Mouse (Mus musculus) NIH3T3 (cell line): ENCODE results near the gene Jhy.

ENCODE experiments used
- DNase-seq: peaks from one replicate; pipeline ENCODE4 v3.0.0-alpha.2; 2012; ENCODE audit warnings: low read depth

Gene Jhy

GRCm38 (mm10) chr9:40927351-40927980 lies 36.5 kb downstream of the Jhy start:
- no peak for DNase-seq

- DNase-seq: peak; percentile 7
Measured at GRCm38 (mm10) chr9:40917871-40918613, 45.9 kb downstream of the Jhy start.

GRCm38 (mm10) chr9:40908915-40909314 lies 55.0 kb downstream of the Jhy start:
- no peak for DNase-seq

GRCm38 (mm10) chr9:40908411-40908810 lies 55.5 kb downstream of the Jhy start:
- no peak for DNase-seq

- no peak for DNase-seq
Measured at GRCm38 (mm10) chr9:40907413-40907812, 56.5 kb downstream of the Jhy start.

GRCm38 (mm10) chr9:40892456-40892855 lies 71.5 kb downstream of the Jhy start:
- DNase-seq: no peak

- no peak for DNase-seq
Measured at GRCm38 (mm10) chr9:40889389-40889788, 74.5 kb downstream of the Jhy start.

GRCm38 (mm10) chr9:40885669-40886068 lies 78.2 kb downstream of the Jhy start:
- DNase-seq: no peak

GRCm38 (mm10) chr9:40878998-40879397 lies 84.9 kb downstream of the Jhy start:
- no peak for DNase-seq

GRCm38 (mm10) chr9:40878291-40878945 lies 85.5 kb downstream of the Jhy start:
- no peak for DNase-seq

GRCm38 (mm10) chr9:40877881-40878235 lies 86.1 kb downstream of the Jhy start:
- no peak for DNase-seq

- no peak for DNase-seq
Measured at GRCm38 (mm10) chr9:40877146-40877880, 86.6 kb downstream of the Jhy start.

- no peak for DNase-seq
Measured at GRCm38 (mm10) chr9:40876693-40877092, 87.2 kb downstream of the Jhy start.

GRCm38 (mm10) chr9:40876164-40876563 lies 87.8 kb downstream of the Jhy start:
- DNase-seq: no peak

- DNase-seq: no peak
Measured at GRCm38 (mm10) chr9:40875431-40875830, 88.5 kb downstream of the Jhy start.

GRCm38 (mm10) chr9:40874961-40875360 lies 89.0 kb downstream of the Jhy start:
- no peak for DNase-seq

GRCm38 (mm10) chr9:40873556-40874470 lies 90.1 kb downstream of the Jhy start, which contains the start of gene Bsx:
Gene Bsx (plus strand): TSS chr9:40874127.
- DNase-seq: peak; percentile 52

- no peak for DNase-seq
Measured at GRCm38 (mm10) chr9:40872156-40872478, 91.8 kb downstream of the Jhy start.

- no peak for DNase-seq
Measured at GRCm38 (mm10) chr9:40871369-40872155, 92.4 kb downstream of the Jhy start.

- DNase-seq: no peak
Measured at GRCm38 (mm10) chr9:40870331-40870730, 93.6 kb downstream of the Jhy start.

GRCm38 (mm10) chr9:40859196-40859595 lies 104.7 kb downstream of the Jhy start:
- no peak for DNase-seq
